Mouse (Mus musculus): Measurements from ENCODE around the gene Gm16253.
A peak's percentile ranks its signal among the peaks of the same experiment; 100 is the strongest.
"Not testable (repeated sequence)": the region's sequence is repeated elsewhere in the genome, so short reads cannot be mapped to it uniquely, and the experiment has no call there.

Gm16253 gene

GRCm38 (mm10) chr3:96600639-96601250 lies 24.0 kb downstream of the Gm16253 start, which contains the start of gene Lix1l:
Gene Lix1l, plus strand, starts transcription at chr3:96601149.
- peak; percentile 86 for DNase-seq

- DNase-seq: peak; percentile 67
Measured at GRCm38 (mm10) chr3:96601251-96601787, 24.5 kb downstream of the Gm16253 start.

- DNase-seq: peak; percentile 35
Measured at GRCm38 (mm10) chr3:96601941-96602703, 25.3 kb downstream of the Gm16253 start.

GRCm38 (mm10) chr3:96602704-96603084 lies 25.9 kb downstream of the Gm16253 start:
- no peak for DNase-seq

- DNase-seq: peak; percentile 16
Measured at GRCm38 (mm10) chr3:96603311-96603710, 26.5 kb downstream of the Gm16253 start.

GRCm38 (mm10) chr3:96606007-96606406 lies 29.2 kb downstream of the Gm16253 start:
- not testable (repeated sequence) for DNase-seq

- no peak for DNase-seq
Measured at GRCm38 (mm10) chr3:96606618-96607017, 29.8 kb downstream of the Gm16253 start.

- DNase-seq: no peak
Measured at GRCm38 (mm10) chr3:96617941-96618340, 41.2 kb downstream of the Gm16253 start.

- DNase-seq: no peak
Measured at GRCm38 (mm10) chr3:96623201-96623600, 46.4 kb downstream of the Gm16253 start.

- peak; percentile 94 for DNase-seq
Measured at GRCm38 (mm10) chr3:96629729-96630600, 53.2 kb downstream of the Gm16253 start, which contains the start of gene Rbm8a. Gene Rbm8a, plus strand, starts transcription at chr3:96629933.
